Mouse (Mus musculus) brown adipose tissue, adult 24 weeks (tissue): ENCODE measurements around the gene Tarsl2. TPM values are rescaled to one million over a fixed set of nuclear protein-coding genes. Genes with fewer than 3 reads are reported as not detected.

Source experiments
- polyA plus RNA-seq: library from polyadenylated mRNA; stranded (reverse); fragments of >200 nt; gene quantifications from 2 replicates; pipeline ENCODE4 v1.2.4, GENCODE M21; 2012; ENCODE audit not compliant: missing spikeins, insufficient read depth, insufficient read length

Gene Tarsl2
- polyA plus RNA-seq, 1 experiment, result 20.7 TPM

Other genes with a start within 250 kb of the Tarsl2 start
- gene Tjp1, start 117.1 kb upstream of the Tarsl2 start, polyA plus RNA-seq, result 19.3 and 31.4 TPM in 2 replicates
- gene Tm2d3, start 46.3 kb downstream of the Tarsl2 start, polyA plus RNA-seq, result 41.7 and 63.3 TPM in 2 replicates
- 33.4 and 63.6 TPM in 2 replicates for gene Pcsk6, start 216.8 kb downstream of the Tarsl2 start, polyA plus RNA-seq